Mouse (Mus musculus): ENCODE measurements around the gene Tifa.

DNA sequence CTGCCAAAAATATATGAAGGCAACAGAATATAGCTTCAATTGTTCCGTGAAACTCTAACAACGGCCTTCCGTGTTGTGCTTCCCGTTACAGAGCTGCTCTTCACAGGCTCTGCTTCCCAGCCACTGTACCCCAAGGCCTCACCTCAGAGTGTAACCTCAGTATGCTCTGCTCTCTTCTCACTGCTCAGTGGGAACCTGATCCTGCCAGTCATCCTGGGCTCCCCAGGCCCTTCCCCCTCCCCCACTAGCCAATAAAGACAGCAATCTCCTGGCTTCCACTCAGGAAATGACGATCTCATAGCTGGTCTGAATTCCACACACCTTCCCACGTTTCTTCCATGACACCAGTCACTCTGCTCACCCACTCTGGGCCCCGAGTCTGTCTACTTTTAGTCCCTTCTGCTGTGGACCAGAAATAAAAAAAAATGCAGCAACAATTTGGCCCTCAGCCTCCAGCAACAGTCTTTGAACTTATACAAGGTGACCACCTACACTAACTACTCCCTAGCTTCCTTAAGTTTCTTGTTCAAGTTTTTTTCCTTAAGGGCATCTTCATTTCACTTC lies 27.6 kb downstream of the Tifa start:
- TF ChIP-seq CTCF (IDR thresholded peaks at IDR 0.05; ENCODE audit: low read depth) (no peak), EP300 (optimal IDR thresholded peaks at IDR 0.05) (no peak)

Data from stomach, postnatal 0 days (tissue).